Mouse (Mus musculus): ENCODE data around the gene Polr1a.

Polr1a gene

GRCm38 (mm10) chr6:71946121-71946520, 37.3 kb downstream of the Polr1a start:
- in situ Hi-C loops (cut with MboI; ENCODE audit: low sequenced_read_pairs), result no loop called here

- in situ Hi-C loops (cut with MboI; ENCODE audit: low sequenced_read_pairs), result no loop called here
These were observed 40.9 kb downstream of the Polr1a start for GRCm38 (mm10) chr6:71949721-71950120.

- in situ Hi-C loops (cut with MboI; ENCODE audit: low sequenced_read_pairs), result no loop called here
These were observed 41.7 kb downstream of the Polr1a start for GRCm38 (mm10) chr6:71950592-71950991.

GRCm38 (mm10) chr6:71951192-71951591, 42.3 kb downstream of the Polr1a start:
- in situ Hi-C loops (cut with MboI; ENCODE audit: low sequenced_read_pairs), result no loop called here

GRCm38 (mm10) chr6:71962119-71962518, 53.3 kb downstream of the Polr1a start:
- in situ Hi-C loops (cut with MboI; ENCODE audit: low sequenced_read_pairs), result no loop called here

GRCm38 (mm10) chr6:71962706-71963105, 53.9 kb downstream of the Polr1a start:
- in situ Hi-C loops (cut with MboI; ENCODE audit: low sequenced_read_pairs), result no loop called here

GRCm38 (mm10) chr6:71963561-71963960, 54.7 kb downstream of the Polr1a start:
- in situ Hi-C loops (cut with MboI; ENCODE audit: low sequenced_read_pairs), result no loop called here

- in situ Hi-C loops (cut with MboI; ENCODE audit: low sequenced_read_pairs), result no loop called here
These were observed 57.9 kb downstream of the Polr1a start for GRCm38 (mm10) chr6:71966683-71967303.

- in situ Hi-C loops (cut with MboI; ENCODE audit: low sequenced_read_pairs), result no loop called here
These were observed 59.0 kb downstream of the Polr1a start for GRCm38 (mm10) chr6:71967847-71968246.

- in situ Hi-C loops (cut with MboI; ENCODE audit: low sequenced_read_pairs), result no loop called here
These were observed 60.6 kb downstream of the Polr1a start for GRCm38 (mm10) chr6:71969459-71969858.

- in situ Hi-C loops (cut with MboI; ENCODE audit: low sequenced_read_pairs), result no loop called here
These were observed 61.3 kb downstream of the Polr1a start for GRCm38 (mm10) chr6:71970154-71970553.

- in situ Hi-C loops (cut with MboI; ENCODE audit: low sequenced_read_pairs), result no loop called here
These were observed 67.7 kb downstream of the Polr1a start for GRCm38 (mm10) chr6:71976592-71976991.

GRCm38 (mm10) chr6:71980165-71980564, 71.3 kb downstream of the Polr1a start:
- in situ Hi-C loops (cut with MboI; ENCODE audit: low sequenced_read_pairs), result no loop called here

- in situ Hi-C loops (cut with MboI; ENCODE audit: low sequenced_read_pairs), result no loop called here
These were observed 71.7 kb downstream of the Polr1a start for GRCm38 (mm10) chr6:71980587-71980986.

- in situ Hi-C loops (cut with MboI; ENCODE audit: low sequenced_read_pairs), result no loop called here
These were observed 72.6 kb downstream of the Polr1a start for GRCm38 (mm10) chr6:71981450-71981849.

GRCm38 (mm10) chr6:71985984-71986383, 77.1 kb downstream of the Polr1a start:
- in situ Hi-C loops (cut with MboI; ENCODE audit: low sequenced_read_pairs), result no loop called here

GRCm38 (mm10) chr6:71987546-71988248, 78.8 kb downstream of the Polr1a start:
- in situ Hi-C loops (cut with MboI; ENCODE audit: low sequenced_read_pairs), result no loop called here

GRCm38 (mm10) chr6:71989647-71990351, 80.9 kb downstream of the Polr1a start:
- in situ Hi-C loops (cut with MboI; ENCODE audit: low sequenced_read_pairs), result no loop called here

GRCm38 (mm10) chr6:71990371-71990837, 81.6 kb downstream of the Polr1a start:
- in situ Hi-C loops (cut with MboI; ENCODE audit: low sequenced_read_pairs), result no loop called here

- in situ Hi-C loops (cut with MboI; ENCODE audit: low sequenced_read_pairs), result no loop called here
These were observed 82.5 kb downstream of the Polr1a start for GRCm38 (mm10) chr6:71991190-71991932.

- in situ Hi-C loops (cut with MboI; ENCODE audit: low sequenced_read_pairs), result no loop called here
These were observed 83.1 kb downstream of the Polr1a start for GRCm38 (mm10) chr6:71991933-71992325.

Data from CH12F3 (cell line).